Mouse (Mus musculus): ENCODE results near the gene Syt13.

GRCm38 (mm10) chr2:92949518-92949917, 34.6 kb downstream of the Syt13 start:
- no peak for TF ChIP-seq CTCF (conservative IDR thresholded peaks at IDR 0.05; ENCODE audit: low read length)
- no peak for TF ChIP-seq NANOG (IDR thresholded peaks at IDR 0.05; ENCODE audit: borderline replicate concordance, low read length)
- no peak for TF ChIP-seq POU5F1 (IDR thresholded peaks at IDR 0.05; ENCODE audit: borderline replicate concordance, low read length)
